Mouse (Mus musculus) kidney, postnatal 14 days (tissue): ENCODE measurements around the gene Piwil4.

Experiments
- DNase-seq: peaks from one replicate; pipeline ENCODE4 v3.0.0; 2022; ENCODE audit warnings: mixed read lengths

The Piwil4 gene

GRCm38 (mm10) chr9:14666071-14666470 is 74.5 kb downstream of the Piwil4 start:
- no peak for DNase-seq

- DNase-seq = no peak
Measured at GRCm38 (mm10) chr9:14663591-14663990, 76.9 kb downstream of the Piwil4 start.

- no peak for DNase-seq
Measured at GRCm38 (mm10) chr9:14662876-14663275, 77.7 kb downstream of the Piwil4 start.

- no peak for DNase-seq
Measured at GRCm38 (mm10) chr9:14662138-14662537, 78.4 kb downstream of the Piwil4 start.

GRCm38 (mm10) chr9:14657926-14658325 is 82.6 kb downstream of the Piwil4 start:
- no peak for DNase-seq

- no peak for DNase-seq
Measured at GRCm38 (mm10) chr9:14654010-14654409, 86.5 kb downstream of the Piwil4 start.

GRCm38 (mm10) chr9:14652761-14653160 is 87.8 kb downstream of the Piwil4 start:
- no peak for DNase-seq

GRCm38 (mm10) chr9:14647849-14648248 is 92.7 kb downstream of the Piwil4 start:
- DNase-seq = no peak

- DNase-seq = no peak
Measured at GRCm38 (mm10) chr9:14646641-14647040, 93.9 kb downstream of the Piwil4 start.
